Mouse (Mus musculus) forebrain, embryonic 11.5 days (tissue): ENCODE data around the gene Nodal. TPM values are rescaled to one million over a fixed set of nuclear protein-coding genes. Genes with fewer than 3 reads are reported as not detected.

ENCODE experiments used
- ATAC-seq: fragments of 200-750 bp; cut with Nextera tagmentation; replicated peaks from 2 replicates; pipeline ENCODE4 v1.8.0; 2017; ENCODE audit warnings: moderate TSS enrichment; ENCODE audit not compliant: low FRiP score
- DNase-seq: peaks from one replicate; pipeline ENCODE4 v3.0.0-alpha.2; 2017; ENCODE audit warnings: low spot score
- H3K27ac ChIP-seq: fragments of 300-500 bp; sonication (generic); 2 replicates; pipeline ENCODE4 v1.5.1; 2014; ENCODE audit warnings: low read depth, low read length
- H3K27me3 ChIP-seq: fragments of 300-500 bp; sonication (generic); 2 replicates; pipeline ENCODE4 v1.6.1; 2014; ENCODE audit warnings: mild to moderate bottlenecking, low read length, mixed read lengths; ENCODE audit not compliant: control insufficient read depth, insufficient read depth
- H3K36me3 ChIP-seq: fragments of 300-500 bp; sonication (generic); 2 replicates; pipeline ENCODE4 v1.6.1; 2014; ENCODE audit warnings: mild to moderate bottlenecking, low read length, moderate library complexity, mixed read lengths; ENCODE audit not compliant: control insufficient read depth, insufficient read depth
- H3K4me1 ChIP-seq: fragments of 300-500 bp; sonication (generic); replicated peaks from 2 replicates; pipeline ENCODE4 v1.6.1; 2014; ENCODE audit warnings: low read length, mixed read lengths; ENCODE audit not compliant: control insufficient read depth, insufficient read depth
- H3K4me2 ChIP-seq: fragments of 300-500 bp; sonication (generic); 2 replicates; pipeline ENCODE4 v1.6.1; 2014; ENCODE audit warnings: low read depth, mild to moderate bottlenecking, low read length, moderate library complexity, mixed read lengths; ENCODE audit not compliant: severe bottlenecking
- H3K4me3 ChIP-seq: fragments of 300-500 bp; sonication (generic); 2 replicates; pipeline ENCODE4 v1.5.1; 2014; ENCODE audit warnings: low read depth, low read length
- H3K9ac ChIP-seq: fragments of 300-500 bp; sonication (generic); 2 replicates; pipeline ENCODE4 v1.6.1; 2014; ENCODE audit warnings: low read length
- H3K9me3 ChIP-seq: fragments of 300-500 bp; sonication (generic); 2 replicates; pipeline ENCODE4 v1.6.1; 2016; ENCODE audit warnings: low read length, mixed read lengths; ENCODE audit not compliant: control insufficient read depth
- WGBS: fragments of 180-500 bp; shearing (Covaris S2); extraction: QIAGEN DNeasy Blood & Tissue Kit; methylation state at CpG from one replicate; pipeline ENCODE4 v1.1.7; 2014; 5-methylcytosine and 5-hydroxymethylcytosine counted together
- polyA plus RNA-seq: library from polyadenylated mRNA; unstranded; fragments of >200 nt; fragmentation: Nextera tagmentation; extraction: Ambion mirVana; gene quantifications from 2 replicates; pipeline ENCODE4 v1.2.1, GENCODE M21; 2014

The Nodal gene
- polyA plus RNA-seq, 1 experiment from 2014 or later = not detected

DNA sequence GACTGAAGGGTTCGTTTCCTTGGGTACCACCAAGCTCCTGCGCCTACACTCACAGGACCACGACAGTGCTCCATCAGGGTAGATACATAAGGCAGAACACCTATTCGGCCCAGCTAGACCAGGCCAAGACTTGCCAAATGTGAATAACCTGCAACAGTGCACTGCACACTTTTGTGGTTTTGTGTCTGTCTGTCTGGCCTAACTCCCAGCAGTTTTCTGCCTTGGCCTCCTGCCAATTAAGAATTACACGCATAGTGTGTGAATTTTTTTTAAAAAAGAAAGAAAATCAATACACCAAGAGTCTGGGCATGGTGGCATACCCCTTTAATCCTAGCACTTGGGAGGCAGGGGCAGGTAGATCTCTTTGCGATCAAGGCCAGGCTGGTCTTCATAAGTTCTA is 10.2 kb downstream of the Nodal start:
- ATAC-seq = no peak
- Histone ChIP-seq H3K4me1 (no peaks in the 10 kb centered on the region; the same call in 1 of the 2 replicates), H3K36me3 (peaks cover 11% of the 10 kb centered on the region; the same call in 1 of the 2 replicates), H3K9me3 (no peaks in the 10 kb centered on the region), H3K9ac (no peak overlapping the region), H3K4me3 (no peak overlapping the region), H3K27ac (no peak overlapping the region), H3K4me2 (no peak overlapping the region), H3K27me3 (no peaks in the 10 kb centered on the region)
- DNase-seq = no peak
- WGBS = 93% methylated on average over 6 of the region's 6 CpGs

DNA sequence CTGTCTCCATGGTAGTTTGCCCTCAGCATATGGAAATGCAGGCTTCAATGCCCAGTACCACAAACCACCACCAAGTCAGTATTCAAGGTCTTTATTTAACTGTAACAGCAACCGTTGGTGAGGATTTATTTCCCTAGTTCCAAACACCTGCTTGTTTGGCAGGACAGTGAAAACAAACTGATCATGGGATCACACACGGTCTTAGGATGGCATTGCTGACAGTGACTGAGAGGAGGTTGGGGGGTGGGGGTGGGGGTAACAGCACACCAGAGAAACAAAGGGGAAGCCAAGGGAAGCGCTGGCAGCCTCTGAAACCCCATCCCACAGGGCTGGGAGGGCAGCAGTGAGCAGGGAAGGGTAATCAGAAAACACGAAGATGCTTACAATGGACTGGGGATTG is 10.6 kb downstream of the Nodal start:
- H3K4me3 ChIP-seq = no peak overlapping the region
- H3K27me3 ChIP-seq = no peaks in the 10 kb centered on the region
- ATAC-seq (no peak), DNase-seq (no peak)
- H3K9me3 ChIP-seq = no peaks in the 10 kb centered on the region
- H3K27ac ChIP-seq = no peak overlapping the region
- no peak overlapping the region for H3K9ac ChIP-seq
- WGBS = 77% methylated on average over 4 of the region's 4 CpGs
- no peak overlapping the region for H3K4me2 ChIP-seq
- peaks cover 15% of the 10 kb centered on the region for H3K36me3 ChIP-seq
- no peaks in the 10 kb centered on the region; the same call in 1 of the 2 replicates for H3K4me1 ChIP-seq

DNA sequence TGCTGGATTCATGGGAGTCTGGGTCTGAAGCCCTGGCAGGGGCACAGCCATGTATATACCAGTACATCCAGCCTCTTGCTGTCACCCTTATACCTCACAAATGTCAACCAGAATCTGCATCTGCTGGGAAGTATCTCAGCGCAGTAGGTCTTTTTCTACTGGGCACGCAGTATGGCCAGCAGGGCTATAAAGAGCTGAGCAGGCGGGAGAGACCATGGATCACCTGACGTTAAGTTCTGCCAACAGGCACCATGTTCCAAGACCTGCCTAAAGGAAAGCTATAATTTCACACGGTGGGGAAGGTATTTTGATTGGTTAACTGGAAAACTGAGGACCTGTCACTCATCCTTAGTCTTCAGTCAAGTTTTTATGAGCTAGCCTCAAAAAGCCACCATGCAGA is 11.3 kb downstream of the Nodal start:
- no peak overlapping the region for H3K4me3 ChIP-seq
- no peak for ATAC-seq
- H3K9me3 ChIP-seq = no peaks in the 10 kb centered on the region
- H3K9ac ChIP-seq = no peak overlapping the region
- no peak for DNase-seq
- 95% methylated on average over 5 of the region's 5 CpGs for WGBS
- no peak overlapping the region for H3K27ac ChIP-seq
- H3K4me1 ChIP-seq = no peaks in the 10 kb centered on the region; the same call in 1 of the 2 replicates
- peaks cover 17% of the 10 kb centered on the region for H3K36me3 ChIP-seq
- H3K27me3 ChIP-seq = no peaks in the 10 kb centered on the region
- no peak overlapping the region for H3K4me2 ChIP-seq

DNA sequence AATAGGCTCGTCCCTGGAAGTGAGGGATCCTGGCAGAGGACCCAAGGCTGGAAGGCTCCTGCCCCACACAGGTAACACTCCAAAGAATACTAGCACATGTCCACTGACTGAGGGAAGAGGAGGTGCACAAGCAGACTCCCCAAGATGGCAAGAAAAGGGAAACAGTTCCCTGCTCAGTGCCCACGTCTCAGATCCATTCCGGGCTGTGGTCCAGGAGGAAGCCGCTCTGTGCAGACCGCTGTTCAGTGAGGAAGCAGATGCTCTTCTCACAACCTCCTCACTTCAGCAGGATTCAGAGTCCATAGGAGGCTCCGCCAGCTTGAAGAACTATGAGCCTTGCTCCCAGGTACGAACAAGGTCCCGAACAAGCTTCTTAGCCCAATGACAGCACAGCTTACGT is 13.6 kb downstream of the Nodal start:
- DNase-seq = no peak
- 95% methylated on average over 9 of the region's 9 CpGs for WGBS

DNA sequence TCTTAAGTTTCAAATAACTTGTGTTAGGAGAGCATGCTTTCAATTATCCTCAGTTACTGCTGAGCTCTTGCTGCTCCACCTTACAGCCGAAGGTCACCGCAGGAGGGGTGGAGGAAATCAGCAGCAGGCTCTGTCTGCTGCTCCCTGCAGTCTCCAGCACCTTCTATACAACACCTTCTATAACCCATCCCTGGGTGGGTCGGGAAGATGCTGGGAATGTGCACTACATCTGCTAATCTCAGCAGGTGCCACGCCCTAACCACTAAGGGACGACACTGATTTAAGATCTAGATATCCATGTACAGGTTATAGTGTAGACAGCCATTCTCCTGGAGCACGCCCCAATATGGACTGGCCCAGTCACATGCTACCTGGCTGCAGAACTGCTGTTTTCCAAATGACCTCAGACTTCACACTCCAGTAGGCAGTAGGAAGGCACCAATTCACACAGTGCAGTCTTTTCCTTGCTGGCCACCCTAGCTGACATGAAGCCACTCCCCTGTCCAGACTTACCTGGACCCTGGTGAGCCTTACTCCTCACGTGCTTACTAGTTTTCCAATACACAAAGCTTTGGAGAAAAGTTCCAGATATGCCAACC is 22.5 kb downstream of the Nodal start:
- H3K36me3 ChIP-seq = no peaks in the 10 kb centered on the region
- H3K4me1 ChIP-seq = no peaks in the 10 kb centered on the region
- DNase-seq (no peak), ATAC-seq (no peak)
- H3K27me3 ChIP-seq = no peaks in the 10 kb centered on the region
- no peak overlapping the region for H3K9ac ChIP-seq
- WGBS = 89% methylated on average over 7 of the region's 7 CpGs
- H3K27ac ChIP-seq = no peak overlapping the region
- no peak overlapping the region for H3K4me3 ChIP-seq
- H3K9me3 ChIP-seq = no peaks in the 10 kb centered on the region
- no peak overlapping the region for H3K4me2 ChIP-seq

More for the DNA sequence above, 13.6 kb downstream of the Nodal start:
- Histone ChIP-seq H3K9me3 (no peaks in the 10 kb centered on the region), H3K27me3 (no peaks in the 10 kb centered on the region), H3K4me2 (no peak overlapping the region), H3K4me3 (no peak overlapping the region), H3K9ac (no peak overlapping the region), H3K4me1 (no peaks in the 10 kb centered on the region), H3K36me3 (peaks cover 17% of the 10 kb centered on the region), H3K27ac (no peak overlapping the region)
- no peak for ATAC-seq

DNA sequence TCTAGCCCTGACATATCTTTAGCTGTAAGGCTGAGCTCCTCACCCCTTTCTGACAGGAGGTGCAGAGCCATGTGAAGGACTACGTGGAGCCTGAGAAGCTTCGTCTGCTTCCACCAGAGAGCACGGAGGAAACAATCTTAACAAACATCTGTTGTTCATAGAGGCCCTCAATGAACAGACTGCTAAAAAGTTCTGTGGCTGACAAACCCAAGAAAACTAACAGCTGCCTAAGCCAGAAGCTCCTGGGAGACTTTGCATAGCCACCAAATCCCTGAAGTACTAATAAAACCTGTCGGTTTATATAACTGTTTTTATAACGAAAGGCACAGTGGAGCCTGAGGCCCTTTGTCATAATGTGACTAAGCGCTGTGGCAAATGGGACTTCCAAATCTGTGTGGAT is 25.7 kb downstream of the Nodal start:
- Histone ChIP-seq H3K9ac (no peak overlapping the region), H3K9me3 (no peaks in the 10 kb centered on the region), H3K4me1 (0 out of 2 replicates have a peak, but pooled peaks cover 3% of the 10 kb centered on the region), H3K36me3 (no peaks in the 10 kb centered on the region), H3K27me3 (no peaks in the 10 kb centered on the region), H3K4me3 (no peak overlapping the region), H3K4me2 (no peak overlapping the region), H3K27ac (no peak overlapping the region)
- ATAC-seq = no peak
- WGBS = 80% methylated on average over 6 of the region's 6 CpGs
- no peak for DNase-seq

DNA sequence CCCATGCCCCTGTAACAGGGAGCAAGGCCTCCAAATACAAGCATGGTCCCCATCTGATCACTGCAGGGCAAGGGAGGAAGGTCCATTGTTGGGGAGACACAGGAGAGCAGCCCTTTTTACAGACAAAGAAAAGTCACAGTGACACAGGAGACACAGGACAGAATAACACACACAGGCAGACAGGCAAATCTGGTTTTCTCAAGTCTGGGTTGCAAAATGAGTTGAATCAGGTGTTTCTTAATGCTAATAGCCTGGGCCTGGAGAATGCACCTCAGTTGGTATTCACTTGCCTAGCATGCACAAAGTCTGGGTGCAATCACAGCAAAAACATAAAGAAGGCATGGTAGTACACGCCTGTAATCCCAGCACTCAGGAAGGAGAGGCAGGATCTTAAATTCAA is 26.1 kb downstream of the Nodal start:
- H3K4me1 ChIP-seq = 0 out of 2 replicates have a peak, but pooled peaks cover 3% of the 10 kb centered on the region
- no peaks in the 10 kb centered on the region for H3K9me3 ChIP-seq
- no peaks in the 10 kb centered on the region for H3K36me3 ChIP-seq
- H3K27me3 ChIP-seq = no peaks in the 10 kb centered on the region
- no peak overlapping the region for H3K4me2 ChIP-seq
- no peak for DNase-seq
- WGBS = 75% methylated on average over 1 of the region's 1 CpGs
- no peak overlapping the region for H3K9ac ChIP-seq
- no peak overlapping the region for H3K4me3 ChIP-seq
- no peak for ATAC-seq
- no peak overlapping the region for H3K27ac ChIP-seq

DNA sequence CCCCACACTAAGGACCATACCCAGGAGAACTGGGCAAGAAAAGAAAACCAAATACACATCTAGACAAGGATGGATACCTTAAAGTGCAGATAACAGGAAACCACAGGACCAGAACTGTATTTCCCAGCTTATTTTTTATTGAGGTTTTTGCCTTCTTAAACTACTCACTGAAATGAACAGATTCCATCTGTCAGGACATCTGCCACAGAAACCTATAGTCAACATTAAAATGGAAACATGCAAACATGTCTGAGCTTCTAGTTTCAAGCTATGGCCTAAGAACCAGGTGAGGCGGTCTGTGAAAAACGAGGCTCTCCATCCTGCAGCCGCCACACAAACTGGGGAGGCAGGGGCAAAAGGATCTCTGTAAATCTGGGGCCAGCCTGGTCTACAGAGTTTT is 27.2 kb downstream of the Nodal start:
- H3K4me2 ChIP-seq = no peak overlapping the region
- no peak overlapping the region for H3K9ac ChIP-seq
- no peaks in the 10 kb centered on the region for H3K36me3 ChIP-seq
- 92% methylated on average over 3 of the region's 3 CpGs for WGBS
- DNase-seq (no peak), ATAC-seq (no peak)
- H3K27me3 ChIP-seq = no peaks in the 10 kb centered on the region
- no peak overlapping the region for H3K4me3 ChIP-seq
- no peaks in the 10 kb centered on the region for H3K9me3 ChIP-seq
- 0 out of 2 replicates have a peak, but pooled peaks cover 3% of the 10 kb centered on the region for H3K4me1 ChIP-seq
- no peak overlapping the region for H3K27ac ChIP-seq
